Mouse (Mus musculus) forebrain, embryonic 14.5 days (tissue): ENCODE results near the gene Picalm. TPM values are rescaled to one million over a fixed set of nuclear protein-coding genes. Genes with fewer than 3 reads are reported as not detected.
A peak's percentile ranks its signal among the peaks of the same experiment; 100 is the strongest.

Source experiments
- ATAC-seq: fragments of 200-750 bp; cut with Nextera tagmentation; 2 replicates; pipeline ENCODE4 v1.8.0; 2017; ENCODE audit warnings: mild to moderate bottlenecking, moderate library complexity
- DNase-seq: peaks from one replicate; pipeline ENCODE4 v3.0.0-alpha.2; 2015; ENCODE audit warnings: low spot score
- H3K27ac ChIP-seq: fragments of 300-500 bp; sonication (generic); 2 replicates; pipeline ENCODE4 v1.5.1; 2014; ENCODE audit warnings: low read depth, mild to moderate bottlenecking, control low read depth, low read length, moderate library complexity
- H3K27me3 ChIP-seq: fragments of 300-500 bp; sonication (generic); replicated peaks from 2 replicates; pipeline ENCODE4 v1.6.1; 2014; ENCODE audit warnings: low read length, control low read depth, mixed read lengths; ENCODE audit not compliant: control insufficient read depth, insufficient read depth
- H3K36me3 ChIP-seq: fragments of 300-500 bp; sonication (generic); 2 replicates; pipeline ENCODE4 v1.6.1; 2014; ENCODE audit warnings: low read length, control low read depth; ENCODE audit not compliant: control insufficient read depth, insufficient read depth
- H3K4me1 ChIP-seq: fragments of 300-500 bp; sonication (generic); 2 replicates; pipeline ENCODE4 v1.6.1; 2014; ENCODE audit warnings: antibody characterized with exemption, low read length, control low read depth; ENCODE audit not compliant: control insufficient read depth, insufficient read depth
- H3K4me2 ChIP-seq: fragments of 300-500 bp; sonication (generic); 2 replicates; pipeline ENCODE4 v1.6.1; 2014; ENCODE audit warnings: mild to moderate bottlenecking, control low read depth, low read length
- H3K4me3 ChIP-seq: fragments of 300-500 bp; sonication (generic); 2 replicates; pipeline ENCODE4 v1.5.1; 2014; ENCODE audit warnings: low read depth, low read length, control low read depth
- H3K9ac ChIP-seq: fragments of 300-500 bp; sonication (generic); 2 replicates; pipeline ENCODE4 v1.6.1; 2014; ENCODE audit warnings: mild to moderate bottlenecking, low read length, control low read depth, moderate library complexity
- H3K9me3 ChIP-seq: fragments of 300-500 bp; sonication (generic); replicated peaks from 2 replicates; pipeline ENCODE4 v1.6.1; 2016; ENCODE audit warnings: low read length, control low read depth, mixed read lengths; ENCODE audit not compliant: control insufficient read depth
- WGBS: fragments of 180-500 bp; shearing (Covaris S2); extraction: QIAGEN DNeasy Blood & Tissue Kit; methylation state at CpG from one replicate; pipeline ENCODE4 v1.1.7; 2014; 5-methylcytosine and 5-hydroxymethylcytosine counted together
- polyA plus RNA-seq: library from polyadenylated mRNA; unstranded; fragments of >200 nt; fragmentation: Nextera tagmentation; extraction: Ambion mirVana; gene quantifications from 2 replicates; pipeline ENCODE4 v1.2.1, GENCODE M21; 2014

The Picalm gene
- polyA plus RNA-seq, 1 experiment from 2014 or later: 43.3 TPM

DNA sequence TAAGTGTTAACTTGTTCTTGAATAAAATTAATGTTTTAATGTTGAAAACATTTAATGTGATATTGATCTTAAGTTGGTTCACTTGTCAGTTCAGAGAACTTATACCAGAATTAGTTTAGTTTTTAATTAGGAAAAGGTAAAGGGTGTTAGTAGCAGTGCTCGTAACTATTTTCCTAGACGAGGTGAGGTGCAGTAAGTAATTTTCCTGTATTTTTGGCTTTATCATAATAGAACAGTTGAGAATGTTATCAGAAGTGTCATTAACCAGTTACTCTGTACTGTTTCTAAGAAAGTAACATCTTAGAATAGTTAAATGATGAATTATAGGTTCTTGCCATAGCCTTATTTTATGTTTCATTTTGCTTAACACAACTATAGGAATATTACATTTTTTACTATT lies 15.0 kb downstream of the Picalm start:
- ATAC-seq (no peak), DNase-seq (no peak)
- no peak overlapping the region for H3K27ac ChIP-seq
- no peak overlapping the region for H3K4me3 ChIP-seq
- H3K4me2 ChIP-seq: no peak overlapping the region
- H3K36me3 ChIP-seq: no peaks in the 10 kb centered on the region
- H3K9me3 ChIP-seq: no peaks in the 10 kb centered on the region
- H3K27me3 ChIP-seq: no peaks in the 10 kb centered on the region
- H3K4me1 ChIP-seq: peaks cover 7% of the 10 kb centered on the region; the same call in 1 of the 2 replicates
- no peak overlapping the region for H3K9ac ChIP-seq
- 90% methylated on average over 2 of the region's 2 CpGs for WGBS

DNA sequence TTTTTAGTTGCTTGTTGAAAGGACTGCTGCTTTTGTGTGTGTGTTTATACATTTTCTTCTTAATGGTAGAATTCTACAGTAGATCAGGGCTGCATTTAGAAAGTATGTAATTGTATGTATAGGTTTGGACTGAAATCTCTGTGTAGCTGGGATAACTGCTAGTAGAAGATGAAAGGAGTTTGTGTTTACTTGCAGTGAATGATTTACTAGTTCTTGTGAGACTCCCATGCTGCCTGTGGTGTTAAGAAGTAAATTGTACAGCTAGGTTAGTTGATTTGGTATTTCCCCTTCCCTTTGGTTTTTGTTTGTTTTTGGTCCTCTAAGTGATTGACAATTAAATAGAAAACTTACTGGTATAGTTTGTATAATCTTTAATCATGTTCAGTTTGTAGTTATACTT lies 15.4 kb downstream of the Picalm start:
- Histone ChIP-seq H3K4me3 (no peak overlapping the region), H3K4me1 (peaks cover 7% of the 10 kb centered on the region; the same call in 1 of the 2 replicates), H3K36me3 (no peaks in the 10 kb centered on the region)

DNA sequence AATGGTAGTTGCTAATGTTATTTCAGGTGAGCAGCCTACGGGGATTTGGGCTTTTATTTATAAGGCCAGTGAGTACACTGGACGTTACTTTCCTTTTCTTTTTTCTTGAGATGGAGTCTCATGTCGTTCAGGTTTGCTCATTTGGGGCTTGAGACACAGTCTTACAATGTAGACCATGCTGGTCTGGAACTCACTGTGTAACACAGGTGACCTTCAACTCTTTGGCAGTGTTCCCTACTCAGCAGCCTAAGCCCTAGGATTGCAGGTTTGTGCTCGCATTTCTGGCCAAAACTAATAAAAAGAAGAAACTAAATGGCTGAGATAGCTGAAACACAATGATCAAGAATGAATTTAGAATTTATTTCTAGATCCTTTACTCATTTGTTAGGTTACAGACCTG lies 15.9 kb downstream of the Picalm start:
- no peaks in the 10 kb centered on the region for H3K27me3 ChIP-seq
- no peaks in the 10 kb centered on the region for H3K9me3 ChIP-seq
- H3K27ac ChIP-seq: no peak overlapping the region
- no peak for ATAC-seq
- no peak overlapping the region for H3K4me2 ChIP-seq
- no peak overlapping the region for H3K9ac ChIP-seq
- no peak overlapping the region for H3K4me3 ChIP-seq
- WGBS: 67% methylated on average over 4 of the region's 4 CpGs
- H3K4me1 ChIP-seq: peaks cover 7% of the 10 kb centered on the region; the same call in 1 of the 2 replicates
- DNase-seq: no peak
- H3K36me3 ChIP-seq: no peaks in the 10 kb centered on the region

More for the DNA sequence above, 15.4 kb downstream of the Picalm start:
- no peak overlapping the region for H3K9ac ChIP-seq
- no peaks in the 10 kb centered on the region for H3K27me3 ChIP-seq
- no peak for ATAC-seq
- H3K27ac ChIP-seq: no peak overlapping the region
- H3K4me2 ChIP-seq: no peak overlapping the region
- DNase-seq: no peak
- H3K9me3 ChIP-seq: no peaks in the 10 kb centered on the region

DNA sequence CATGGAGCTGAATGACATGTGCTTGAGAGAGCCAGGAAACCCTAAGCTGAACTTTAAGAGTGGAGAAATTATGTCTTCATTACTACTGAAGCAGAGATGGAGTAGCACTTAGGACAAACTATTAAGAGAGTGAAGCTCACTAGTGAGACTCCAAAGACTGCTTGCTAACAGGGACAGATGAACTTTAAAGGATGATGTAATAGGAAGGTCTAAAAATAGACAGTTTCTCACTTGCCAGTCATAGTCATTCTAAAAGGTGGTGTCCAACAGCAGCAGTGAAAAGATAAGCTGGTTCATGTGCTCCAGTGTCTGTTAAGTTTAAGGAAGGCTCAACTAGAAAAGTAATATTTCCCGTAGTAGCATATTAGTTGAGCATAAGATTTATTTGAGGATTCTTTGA lies 16.3 kb downstream of the Picalm start:
- Histone ChIP-seq H3K27ac (no peak overlapping the region), H3K36me3 (no peaks in the 10 kb centered on the region), H3K9me3 (no peaks in the 10 kb centered on the region), H3K4me2 (no peak overlapping the region), H3K4me1 (peaks cover 7% of the 10 kb centered on the region; the same call in 1 of the 2 replicates), H3K4me3 (no peak overlapping the region), H3K9ac (no peak overlapping the region), H3K27me3 (no peaks in the 10 kb centered on the region)
- DNase-seq (no peak), ATAC-seq (no peak)
- WGBS: 92% methylated on average over 1 of the region's 1 CpGs

DNA sequence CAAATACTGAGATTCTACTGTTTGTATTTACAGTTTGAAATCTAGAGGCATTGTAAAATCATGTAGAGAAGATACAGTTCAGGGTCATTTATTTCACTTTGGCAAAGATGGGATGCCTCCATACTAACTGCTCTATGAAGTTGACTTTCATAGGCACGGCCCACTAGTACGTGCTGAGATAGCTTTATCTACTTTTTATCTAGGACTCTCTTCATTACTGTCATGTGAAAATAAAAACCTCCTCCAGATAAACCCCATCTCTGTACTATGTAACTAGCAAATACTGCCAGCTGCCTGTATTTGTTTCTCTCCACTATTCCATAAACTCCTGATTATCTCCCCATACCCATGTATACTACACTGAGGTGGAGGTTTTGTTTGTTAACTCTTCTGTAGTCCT lies 18.0 kb downstream of the Picalm start:
- no peaks in the 10 kb centered on the region for H3K27me3 ChIP-seq
- no peak for ATAC-seq
- H3K9ac ChIP-seq: no peak overlapping the region
- no peak overlapping the region for H3K4me2 ChIP-seq
- WGBS: 92% methylated on average over 2 of the region's 2 CpGs
- peaks cover 7% of the 10 kb centered on the region; the same call in 1 of the 2 replicates for H3K4me1 ChIP-seq
- no peaks in the 10 kb centered on the region for H3K36me3 ChIP-seq
- no peak overlapping the region for H3K4me3 ChIP-seq
- no peaks in the 10 kb centered on the region for H3K9me3 ChIP-seq
- no peak overlapping the region for H3K27ac ChIP-seq
- DNase-seq: no peak

DNA sequence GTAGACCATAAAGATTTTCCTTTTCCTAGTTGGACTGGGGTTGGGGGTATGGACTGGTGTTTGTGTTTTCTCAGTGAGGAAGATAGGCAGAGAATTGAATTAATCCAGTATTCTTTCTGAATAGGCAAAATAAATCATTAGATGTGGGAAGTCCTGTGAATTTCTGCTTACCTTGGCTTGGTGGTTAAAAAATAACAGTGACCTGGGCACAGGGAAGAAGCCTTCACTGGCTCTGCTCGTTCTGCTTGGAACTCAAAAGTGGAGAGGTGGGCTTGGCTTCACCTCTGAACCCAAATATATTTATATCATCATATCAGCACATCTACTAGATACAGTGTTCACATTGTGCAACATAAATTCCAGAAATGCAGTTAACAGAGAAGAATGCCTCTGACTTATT lies 18.5 kb downstream of the Picalm start:
- no peak overlapping the region for H3K4me3 ChIP-seq
- peaks cover 7% of the 10 kb centered on the region; the same call in 1 of the 2 replicates for H3K4me1 ChIP-seq
- no peaks in the 10 kb centered on the region for H3K27me3 ChIP-seq
- DNase-seq (no peak), ATAC-seq (no peak)
- no peak overlapping the region for H3K9ac ChIP-seq
- no peaks in the 10 kb centered on the region for H3K36me3 ChIP-seq
- WGBS: 75% methylated on average over 1 of the region's 1 CpGs
- no peak overlapping the region for H3K4me2 ChIP-seq
- H3K9me3 ChIP-seq: no peaks in the 10 kb centered on the region
- no peak overlapping the region for H3K27ac ChIP-seq

DNA sequence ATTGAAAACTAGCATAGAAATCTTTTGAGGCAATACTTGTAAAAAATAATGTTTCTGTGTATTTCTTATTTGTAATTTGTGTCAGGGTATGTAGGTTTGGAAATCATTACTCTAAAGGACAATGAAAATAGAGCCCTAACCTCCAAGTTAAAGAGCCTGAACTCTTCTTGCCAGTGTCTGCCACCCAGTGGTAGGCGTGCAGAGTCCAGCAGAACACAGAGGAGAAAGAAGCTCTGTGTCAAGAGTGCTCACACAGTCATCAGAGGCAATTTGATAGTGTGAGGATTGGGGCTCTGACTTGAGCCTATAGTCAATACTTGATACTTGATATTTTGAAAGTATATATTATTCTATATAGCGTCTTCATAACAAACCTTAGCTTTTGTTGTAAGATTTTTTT lies 20.3 kb downstream of the Picalm start:
- H3K9ac ChIP-seq: no peak overlapping the region
- H3K36me3 ChIP-seq: no peaks in the 10 kb centered on the region
- H3K4me1 ChIP-seq: peaks cover 7% of the 10 kb centered on the region; the same call in 1 of the 2 replicates
- no peaks in the 10 kb centered on the region for H3K27me3 ChIP-seq
- H3K9me3 ChIP-seq: no peaks in the 10 kb centered on the region
- WGBS: 54% methylated on average over 2 of the region's 2 CpGs
- H3K4me3 ChIP-seq: no peak overlapping the region
- H3K4me2 ChIP-seq: no peak overlapping the region
- DNase-seq: peak; percentile 57
- H3K27ac ChIP-seq: no peak overlapping the region
- ATAC-seq: peak; percentile 69; the same call in 1 of the 2 replicates

DNA sequence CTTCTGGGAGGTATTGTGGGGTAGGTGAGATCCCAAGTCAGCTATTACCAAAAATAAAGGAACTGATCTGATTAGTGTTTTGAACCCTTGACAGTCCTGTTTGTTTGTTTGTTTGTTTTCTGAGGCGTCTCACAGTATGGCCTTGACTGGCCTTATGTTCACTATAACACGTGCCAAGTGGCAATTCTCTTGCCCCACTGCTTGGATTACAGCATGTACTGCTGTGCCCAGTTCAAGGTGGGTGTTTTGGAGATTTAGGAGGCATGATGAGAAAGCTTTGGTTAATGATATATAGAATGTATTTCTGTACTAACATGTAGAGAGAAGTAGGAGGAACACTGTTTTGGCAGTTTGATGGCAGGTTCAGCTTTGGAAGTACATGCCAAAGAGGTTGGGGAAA lies 28.0 kb downstream of the Picalm start:
- ATAC-seq (no peak), DNase-seq (no peak)

DNA sequence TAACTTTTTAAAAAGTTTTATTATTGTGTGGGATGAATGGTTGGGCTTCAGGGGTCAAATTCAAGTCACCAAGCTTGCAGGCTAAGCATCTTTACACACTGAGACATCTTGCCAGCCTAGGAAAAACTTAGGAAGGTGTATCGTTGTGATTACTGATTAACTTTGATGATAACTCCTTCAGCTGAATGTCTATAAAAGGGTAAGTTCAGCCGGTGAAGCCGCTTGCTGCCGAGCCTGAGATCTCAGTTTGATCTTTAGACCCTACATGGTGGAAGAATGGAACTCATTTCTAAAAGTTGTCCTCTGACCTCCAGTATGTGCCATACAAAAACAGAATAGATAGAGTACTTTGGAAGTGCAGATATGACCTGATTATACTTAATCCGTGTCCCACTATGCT lies 30.6 kb downstream of the Picalm start:
- ATAC-seq (no peak), DNase-seq (no peak)
- 97% methylated on average over 5 of the region's 5 CpGs for WGBS
- Histone ChIP-seq H3K4me1 (no peaks in the 10 kb centered on the region), H3K9ac (no peak overlapping the region), H3K27me3 (no peaks in the 10 kb centered on the region), H3K4me2 (no peak overlapping the region), H3K36me3 (peaks cover 19% of the 10 kb centered on the region), H3K9me3 (no peaks in the 10 kb centered on the region), H3K27ac (no peak overlapping the region), H3K4me3 (no peak overlapping the region)

More for the DNA sequence above, 28.0 kb downstream of the Picalm start:
- WGBS: 90% methylated on average over 2 of the region's 2 CpGs
- Histone ChIP-seq H3K4me3 (no peak overlapping the region), H3K27me3 (no peaks in the 10 kb centered on the region), H3K9ac (no peak overlapping the region), H3K4me2 (no peak overlapping the region), H3K27ac (no peak overlapping the region), H3K9me3 (no peaks in the 10 kb centered on the region), H3K4me1 (no peaks in the 10 kb centered on the region), H3K36me3 (peaks cover 14% of the 10 kb centered on the region)
